Mouse (Mus musculus) kidney, adult 2 months (tissue): Measurements from ENCODE around the gene Krtap10-4. TPM values are rescaled to one million over a fixed set of nuclear protein-coding genes. Genes with fewer than 3 reads are reported as not detected.
"Not testable (repeated sequence)": the region's sequence is repeated elsewhere in the genome, so short reads cannot be mapped to it uniquely, and the experiment has no call there.

Experiments used
- DNase-seq: peaks from one replicate; pipeline ENCODE4 v3.0.0; 2021
- H3K27ac ChIP-seq: fragments of 200-500 bp; 2 replicates; pipeline ENCODE4 v1.5.1; 2012; ENCODE audit warnings: low read depth, low read length, control low read depth, inconsistent platforms; ENCODE audit not compliant: insufficient read depth
- H3K27me3 ChIP-seq: fragments of 200-500 bp; replicated peaks from 2 replicates; pipeline ENCODE4 v1.6.1; 2012; ENCODE audit warnings: mild to moderate bottlenecking, moderate library complexity, low read length, inconsistent platforms; ENCODE audit not compliant: control insufficient read depth, insufficient read depth
- H3K36me3 ChIP-seq: fragments of 200-500 bp; 2 replicates; pipeline ENCODE4 v1.6.1; 2012; ENCODE audit warnings: mild to moderate bottlenecking, moderate library complexity, low read length, inconsistent platforms; ENCODE audit not compliant: control insufficient read depth, insufficient read depth
- H3K4me1 ChIP-seq: fragments of 200-500 bp; 2 replicates; pipeline ENCODE4 v1.6.1; 2011; ENCODE audit warnings: low read length; ENCODE audit not compliant: control insufficient read depth, insufficient read depth
- H3K4me3 ChIP-seq: fragments of 200-500 bp; 2 replicates; pipeline ENCODE4 v1.5.1; 2011; ENCODE audit warnings: mild to moderate bottlenecking, low read depth, low read length, control low read depth; ENCODE audit not compliant: insufficient read depth
- WGBS: fragments of 180-500 bp; shearing (Covaris S2); methylation state at CpG from one replicate; pipeline ENCODE4 v1.1.7; 2018; 5-methylcytosine and 5-hydroxymethylcytosine counted together
- polyA plus RNA-seq: library from polyadenylated mRNA; depleted of rRNA; stranded (reverse); fragments of >200 nt; gene quantifications from 2 replicates; pipeline ENCODE4 v1.2.3, GENCODE M21; 2012; rRNA removed

Krtap10-4 gene
- polyA plus RNA-seq, 1 experiment, result not detected

DNA sequence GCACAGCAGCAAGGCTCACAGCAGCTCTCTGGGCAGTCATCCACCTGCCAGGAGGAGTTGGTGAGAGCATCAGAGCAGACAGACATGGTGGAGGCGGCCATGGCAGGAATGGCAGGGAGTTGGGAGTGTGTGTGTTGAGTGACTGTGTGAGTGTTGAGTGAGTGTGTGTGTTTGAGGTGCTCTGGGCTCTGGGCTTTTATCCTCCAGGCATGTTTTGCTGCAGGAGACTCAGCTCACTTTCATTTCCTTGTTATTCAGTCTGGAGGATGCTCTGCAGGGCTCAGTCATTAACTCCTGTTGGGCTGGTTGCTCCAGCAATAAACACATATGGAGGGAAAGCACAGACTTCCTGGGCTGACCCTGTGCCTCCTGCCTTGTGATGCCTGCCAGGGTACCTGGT lies 50.1 kb downstream of the Krtap10-4 start, which contains the start of gene Gm7138:
Gm7138 (minus strand) TSS at position 101 of the 400 bp plus-strand sequence.
- H3K4me1 ChIP-seq, H3K27me3 ChIP-seq, DNase-seq, H3K27ac ChIP-seq, H3K36me3 ChIP-seq, H3K4me3 ChIP-seq: not testable (repeated sequence)
- WGBS, result 69% methylated on average over 1 of the region's 1 CpGs

Other genes starting within 250 kb of the Krtap10-4 start
- gene Pttg1ip, start 245.4 kb downstream of the Krtap10-4 start, polyA plus RNA-seq, result 321 and 342 TPM in 2 replicates
- gene Sumo3, start 221.0 kb downstream of the Krtap10-4 start, polyA plus RNA-seq, result 241 and 269 TPM in 2 replicates
- not detected in 2 replicates for gene Gm49325, start 220.9 kb downstream of the Krtap10-4 start, polyA plus RNA-seq
- 29.9 and 33.8 TPM in 2 replicates for gene Ube2g2, start 204.8 kb downstream of the Krtap10-4 start, polyA plus RNA-seq
- gene Tspear, start 140.5 kb downstream of the Krtap10-4 start, polyA plus RNA-seq, result 0.86 and 1.2 TPM in 2 replicates
- gene Gm19402, start 136.3 kb downstream of the Krtap10-4 start, polyA plus RNA-seq, result not detected in 2 replicates
- not detected in 2 replicates for gene Gm9508, start 129.9 kb downstream of the Krtap10-4 start, polyA plus RNA-seq
- not detected in 2 replicates for gene Gm10272, start 120.5 kb downstream of the Krtap10-4 start, polyA plus RNA-seq
- gene Gm10024, start 115.6 kb downstream of the Krtap10-4 start, polyA plus RNA-seq, result not detected in 2 replicates
- gene Gm10142, start 111.3 kb downstream of the Krtap10-4 start, polyA plus RNA-seq, result not detected in 2 replicates
- not detected in 2 replicates for gene Krtap12-1, start 106.5 kb downstream of the Krtap10-4 start, polyA plus RNA-seq
- not detected in 2 replicates for gene Gm10100, start 100.6 kb downstream of the Krtap10-4 start, polyA plus RNA-seq
- not detected in 2 replicates for gene Gm18596, start 84.5 kb downstream of the Krtap10-4 start, polyA plus RNA-seq
- not detected in 2 replicates for gene Gm9736, start 75.7 kb downstream of the Krtap10-4 start, polyA plus RNA-seq
- gene Gm3233, start 67.4 kb downstream of the Krtap10-4 start, polyA plus RNA-seq, result not detected in 2 replicates
- gene Gm3238, start 55.8 kb downstream of the Krtap10-4 start, polyA plus RNA-seq, result not detected in 2 replicates
- gene Gm7138, start 50.2 kb downstream of the Krtap10-4 start, polyA plus RNA-seq, result not detected in 2 replicates
- not detected in 2 replicates for gene Gm3250, start 44.6 kb downstream of the Krtap10-4 start, polyA plus RNA-seq
- gene Gm7137, start 38.9 kb downstream of the Krtap10-4 start, polyA plus RNA-seq, result not detected in 2 replicates
- gene Gm9639, start 32.0 kb downstream of the Krtap10-4 start, polyA plus RNA-seq, result not detected in 2 replicates
- gene Gm19668, start 28.0 kb downstream of the Krtap10-4 start, polyA plus RNA-seq, result not detected in 2 replicates
- not detected in 2 replicates for gene Gm9507, start 15.3 kb downstream of the Krtap10-4 start, polyA plus RNA-seq
- gene Gm2696, start 12.4 kb downstream of the Krtap10-4 start, polyA plus RNA-seq, result not detected in 2 replicates
- not detected in 2 replicates for gene Krtap10-10, start 8.9 kb upstream of the Krtap10-4 start, polyA plus RNA-seq
- not detected in 2 replicates for gene Gm36176, start 19.7 kb upstream of the Krtap10-4 start, polyA plus RNA-seq
- not detected in 2 replicates for gene Gm10318, start 25.8 kb upstream of the Krtap10-4 start, polyA plus RNA-seq
- gene Gm3285, start 34.9 kb upstream of the Krtap10-4 start, polyA plus RNA-seq, result not detected in 2 replicates
- 8.4 and 8.6 TPM in 2 replicates for gene Lrrc3, start 75.4 kb upstream of the Krtap10-4 start, polyA plus RNA-seq
- gene Trpm2, start 143.5 kb upstream of the Krtap10-4 start, polyA plus RNA-seq, result 0.53 and 1.2 TPM in 2 replicates
- 60.5 and 75.3 TPM in 2 replicates for gene 1810043G02Rik, start 151.4 kb upstream of the Krtap10-4 start, polyA plus RNA-seq
- 100 and 107 TPM in 2 replicates for gene Pfkl, start 183.0 kb upstream of the Krtap10-4 start, polyA plus RNA-seq
- 0.34 and 1.1 TPM in 2 replicates for gene Dnmt3l, start 214.9 kb upstream of the Krtap10-4 start, polyA plus RNA-seq
- gene Aire, start 216.5 kb upstream of the Krtap10-4 start, polyA plus RNA-seq, result 0.23 and 0.41 TPM in 2 replicates
- 13.3 and 19.0 TPM in 2 replicates for gene Icosl, start 242.2 kb upstream of the Krtap10-4 start, polyA plus RNA-seq